Mouse (Mus musculus): ENCODE measurements around the gene Cdk7.

DNA sequence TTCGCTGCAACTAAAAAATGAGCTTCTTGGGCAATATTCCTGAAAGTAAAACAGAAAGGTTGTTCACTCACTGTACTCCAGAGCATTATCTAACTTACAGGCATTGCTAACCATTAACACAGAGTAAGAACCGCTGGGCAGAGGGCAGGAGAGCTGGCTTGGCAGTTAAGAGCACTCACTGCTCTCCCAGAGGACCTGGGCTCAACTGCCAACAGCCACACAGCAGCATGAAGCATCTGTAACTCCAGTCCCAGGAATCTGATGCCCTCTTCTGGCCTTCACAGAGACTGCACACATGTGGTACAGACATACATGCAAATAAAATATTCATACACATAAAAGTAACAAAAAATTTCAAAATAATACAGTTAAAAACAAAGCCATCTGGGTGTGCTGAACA is 27.3 kb downstream of the Cdk7 start:
- TF ChIP-seq CTCF (IDR thresholded peaks at IDR 0.05) (peak; percentile 33), EP300 (IDR thresholded peaks at IDR 0.05) (no peak)
